Mouse (Mus musculus): ENCODE measurements around the gene Tbcd.

Tbcd gene

GRCm38 (mm10) chr11:121451753-121452635 is at the start of gene Tbcd:
TSS of gene Tbcd (plus strand) at chr11:121451949.
- DNase-seq, result peak; percentile 95

GRCm38 (mm10) chr11:121407366-121408155 is 44.2 kb upstream of the Tbcd start:
- DNase-seq, result peak; percentile 40

GRCm38 (mm10) chr11:121414762-121415161 is 37.0 kb upstream of the Tbcd start:
- no peak for DNase-seq

- no peak for DNase-seq
Measured at GRCm38 (mm10) chr11:121415351-121415750, 36.4 kb upstream of the Tbcd start.

GRCm38 (mm10) chr11:121417971-121418370 is 33.8 kb upstream of the Tbcd start:
- no peak for DNase-seq

GRCm38 (mm10) chr11:121418932-121419331 is 32.8 kb upstream of the Tbcd start:
- DNase-seq, result no peak

- no peak for DNase-seq
Measured at GRCm38 (mm10) chr11:121420379-121420778, 31.4 kb upstream of the Tbcd start.

GRCm38 (mm10) chr11:121420830-121421552 is 30.8 kb upstream of the Tbcd start, which contains the start of gene Fn3krp:
TSS of gene Fn3krp (plus strand) at chr11:121421401.
- DNase-seq, result peak; percentile 97

- no peak for DNase-seq
Measured at GRCm38 (mm10) chr11:121421553-121422173, 30.1 kb upstream of the Tbcd start.

GRCm38 (mm10) chr11:121433397-121433796 is 18.4 kb upstream of the Tbcd start:
- DNase-seq, result no peak

GRCm38 (mm10) chr11:121434156-121435155 is 17.3 kb upstream of the Tbcd start, which contains the start of gene Fn3k:
TSS of gene Fn3k (plus strand) at chr11:121434913.
- peak; percentile 95 for DNase-seq

- DNase-seq, result no peak
Measured at GRCm38 (mm10) chr11:121437236-121437635, 14.5 kb upstream of the Tbcd start.

- DNase-seq, result no peak
Measured at GRCm38 (mm10) chr11:121439686-121440292, 12.0 kb upstream of the Tbcd start.

GRCm38 (mm10) chr11:121441653-121442052 is 10.1 kb upstream of the Tbcd start:
- no peak for DNase-seq

GRCm38 (mm10) chr11:121442076-121442475 is 9.7 kb upstream of the Tbcd start:
- DNase-seq, result no peak

- DNase-seq, result no peak
Measured at GRCm38 (mm10) chr11:121451216-121451726, 478 bp upstream of the Tbcd start.

- no peak for DNase-seq
Measured at GRCm38 (mm10) chr11:121457874-121458273, 6.1 kb downstream of the Tbcd start.

GRCm38 (mm10) chr11:121467408-121467807 is 15.7 kb downstream of the Tbcd start:
- no peak for DNase-seq

- no peak for DNase-seq
Measured at GRCm38 (mm10) chr11:121474831-121475230, 23.1 kb downstream of the Tbcd start.

GRCm38 (mm10) chr11:121475699-121476415 is 24.1 kb downstream of the Tbcd start:
- peak; percentile 61 for DNase-seq

Measured in right cerebral cortex, postnatal 25 days (tissue).